Mouse (Mus musculus) gastrocnemius, adult 18-20 months (tissue): ENCODE data around the gene Susd5. TPM values are rescaled to one million over a fixed set of nuclear protein-coding genes. Genes with fewer than 3 reads are reported as not detected.

Experiments used
- DNase-seq: peaks from one replicate; pipeline ENCODE4 v3.0.0; 2021; ENCODE audit warnings: low spot score
- long read RNA-seq, 2 experiments: library from polyadenylated mRNA; stranded (forward); transcript quantifications; one replicate each; pipeline ENCODE4 v2.0.0; 2021
- total RNA-seq, 2 experiments: library from RNA; stranded (reverse); gene quantifications; 2 replicates each; pipeline ENCODE4 v1.2.3; 2021

Gene Susd5
- under 1 TPM; 0.57 to 0.81 TPM for total RNA-seq
- long read RNA-seq, experiment 1, full-length matches to known transcripts: 1 of 2 reads
- long read RNA-seq, experiment 1, partial matches to known transcripts: 0 of 2 reads
- long read RNA-seq, experiment 1, other reads (novel, unspliced or antisense): 1 of 2 reads
- long read RNA-seq, experiment 2, full-length matches to known transcripts: 1 of 1 reads
- long read RNA-seq, experiment 2, partial matches to known transcripts: 0 of 1 reads
- long read RNA-seq, experiment 2, other reads (novel, unspliced or antisense): 0 of 1 reads

DNA sequence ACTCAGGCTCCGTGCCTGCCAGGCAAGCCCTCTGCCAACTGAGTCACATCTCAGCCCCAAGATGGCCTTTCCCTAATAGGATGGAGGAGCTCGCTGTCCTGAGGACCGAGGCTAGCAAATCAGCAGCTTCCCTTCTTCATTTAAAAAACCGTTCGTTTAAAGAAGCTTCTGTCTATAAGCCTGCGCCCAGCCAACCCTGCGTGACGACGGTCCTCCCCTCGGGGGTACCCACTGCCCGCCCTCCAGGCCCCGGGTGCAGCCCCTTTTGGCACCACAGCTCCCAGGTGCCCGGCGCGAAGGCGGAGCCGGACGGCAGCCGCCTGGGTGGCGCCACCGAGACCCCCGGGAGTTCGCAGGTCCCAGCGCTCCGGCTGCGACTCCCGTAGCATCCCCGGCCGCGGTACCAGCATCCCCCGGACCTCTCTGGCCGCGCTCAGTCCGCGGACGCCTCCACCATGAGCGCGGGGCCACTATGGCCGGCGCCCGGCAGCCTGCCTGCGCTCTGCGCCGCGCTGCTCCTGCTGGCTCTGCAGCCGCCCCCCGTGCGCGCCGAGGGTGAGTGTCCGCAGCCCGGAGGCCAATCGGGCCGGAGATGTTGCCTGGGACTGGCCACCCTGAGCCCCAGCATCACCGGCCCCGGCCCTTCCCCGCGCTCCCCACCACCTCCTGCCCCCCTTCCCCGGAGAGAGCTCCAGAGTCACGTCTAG is at the start of gene Susd5:
Gene Susd5 (plus strand): TSS at position 51 of the 707 bp plus-strand sequence.
- no peak for DNase-seq

- DNase-seq: no peak
Observed at GRCm38 (mm10) chr9:114007850-114008350, 49.0 kb upstream of the Susd5 start.

- DNase-seq: no peak
Observed at GRCm38 (mm10) chr9:114009526-114009925, 47.4 kb upstream of the Susd5 start.

DNA sequence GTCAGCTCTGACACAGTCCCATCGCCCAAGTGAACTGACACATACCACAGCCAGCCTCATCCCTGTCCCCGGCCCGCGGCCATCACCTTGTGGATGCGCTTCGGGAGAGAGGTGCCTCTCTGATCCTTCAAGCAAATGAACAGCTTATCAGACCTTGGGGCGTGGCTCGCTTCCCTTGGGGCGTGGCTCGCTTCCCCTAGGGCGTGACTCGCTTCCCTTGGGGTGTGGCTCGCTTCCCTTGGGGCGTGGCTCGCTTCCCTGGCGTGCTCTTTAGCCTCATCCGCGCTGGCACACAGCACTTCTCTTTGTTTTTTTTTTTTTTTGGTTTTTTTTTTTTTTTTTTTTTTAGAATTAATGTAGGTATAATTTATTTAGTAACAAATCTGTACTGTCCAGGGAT is 45.7 kb upstream of the Susd5 start:
- DNase-seq: no peak

DNA sequence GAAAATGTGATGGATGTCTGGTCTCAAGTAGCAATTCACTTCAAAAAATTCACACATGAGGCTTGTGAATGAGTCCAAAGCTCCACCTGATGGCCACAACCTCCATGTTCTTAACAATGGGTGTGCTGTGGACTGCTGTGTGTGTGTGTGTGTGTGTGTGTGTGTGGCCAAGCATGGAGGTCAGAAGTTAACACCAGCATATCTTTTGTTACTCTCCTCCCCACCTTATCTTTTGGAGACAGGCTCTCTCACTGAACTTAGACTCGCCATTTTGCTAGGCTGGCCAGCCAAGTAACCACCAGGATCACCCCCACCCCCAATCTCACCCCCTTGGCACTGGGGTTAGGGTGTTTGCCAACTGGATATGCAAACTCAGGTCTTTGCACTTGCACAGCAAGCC is 42.9 kb upstream of the Susd5 start:
- DNase-seq: no peak

DNA sequence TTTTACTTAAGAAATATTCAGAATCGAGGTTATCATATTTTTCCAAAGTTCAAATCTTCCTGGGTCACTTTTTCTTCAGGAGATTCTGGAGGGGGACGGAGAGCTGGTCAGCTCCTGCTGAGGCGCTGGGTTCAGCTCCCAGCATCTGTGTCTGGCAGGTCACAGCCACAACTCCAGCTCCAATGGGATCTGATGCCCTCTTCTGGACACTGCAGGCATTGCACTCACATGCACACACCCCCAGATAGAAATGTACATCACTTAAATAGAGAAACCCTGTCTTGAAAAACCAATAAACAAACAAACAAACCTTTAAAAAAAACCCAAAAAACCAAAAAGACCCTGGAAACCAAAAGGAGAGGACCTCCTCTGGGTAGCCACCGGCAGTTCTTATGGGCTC is 41.2 kb upstream of the Susd5 start:
- no peak for DNase-seq

DNA sequence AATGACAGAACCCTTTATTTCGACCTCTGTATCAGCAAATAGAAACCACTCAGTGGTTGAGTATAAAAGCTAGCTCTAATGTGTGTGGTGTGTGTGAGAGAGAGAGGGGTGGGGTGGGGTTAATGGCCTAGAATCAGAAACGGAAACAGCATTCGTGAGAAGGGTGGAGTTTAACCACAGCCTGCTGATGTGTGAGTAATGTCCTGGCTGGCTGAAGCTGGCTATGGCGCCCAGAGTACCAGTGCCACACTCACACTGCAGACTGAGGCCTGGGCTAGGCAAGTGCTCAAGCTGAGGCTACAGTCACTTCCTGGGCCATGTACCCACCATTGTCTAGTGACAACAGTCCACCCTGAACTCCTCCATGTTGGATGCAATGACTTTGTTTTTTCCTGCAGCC is 40.5 kb upstream of the Susd5 start:
- DNase-seq: no peak

- no peak for DNase-seq
Observed at GRCm38 (mm10) chr9:114019012-114019762, 37.8 kb upstream of the Susd5 start.

- DNase-seq: no peak
Observed at GRCm38 (mm10) chr9:114022141-114022540, 34.8 kb upstream of the Susd5 start.

- no peak for DNase-seq
Observed at GRCm38 (mm10) chr9:114025182-114025581, 31.8 kb upstream of the Susd5 start.

GRCm38 (mm10) chr9:114025846-114026245 is 31.1 kb upstream of the Susd5 start:
- DNase-seq: no peak

DNA sequence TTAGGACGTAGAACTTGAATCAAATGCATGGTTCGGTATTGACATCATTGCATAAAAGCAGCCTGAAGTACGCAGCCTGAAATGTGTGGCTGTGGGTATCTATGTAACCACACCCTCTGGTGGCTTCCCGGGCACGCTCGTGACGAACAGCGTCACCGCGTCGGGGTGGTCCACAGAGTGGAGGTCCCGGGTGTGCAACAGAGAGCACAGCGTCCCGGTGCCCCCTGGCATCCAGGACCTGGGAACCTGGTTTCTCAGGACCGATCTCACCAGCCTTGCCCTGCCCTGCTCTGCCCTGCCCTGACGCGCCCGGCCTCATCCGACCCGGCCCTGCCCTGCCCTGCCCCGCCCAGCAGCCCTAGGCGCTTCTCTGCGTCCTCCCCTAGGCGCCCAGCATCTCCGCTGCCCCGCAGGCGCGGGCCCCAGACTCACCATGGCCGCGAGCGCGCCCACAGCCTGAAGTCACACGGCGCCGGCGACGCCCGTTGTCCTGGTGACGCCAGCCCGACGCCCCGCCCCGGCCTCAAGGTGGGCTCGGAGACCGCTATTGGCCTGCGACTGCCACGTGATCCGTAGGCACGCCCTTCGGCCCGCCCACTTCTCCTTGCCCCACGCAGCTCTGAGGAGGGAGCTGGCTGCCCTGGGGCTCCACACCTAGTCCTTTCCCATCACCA is 30.5 kb upstream of the Susd5 start:
- DNase-seq: peak; percentile 12

GRCm38 (mm10) chr9:114040945-114041344 is 16.0 kb upstream of the Susd5 start:
- no peak for DNase-seq

- no peak for DNase-seq
Observed at GRCm38 (mm10) chr9:114042490-114042889, 14.4 kb upstream of the Susd5 start.

DNA sequence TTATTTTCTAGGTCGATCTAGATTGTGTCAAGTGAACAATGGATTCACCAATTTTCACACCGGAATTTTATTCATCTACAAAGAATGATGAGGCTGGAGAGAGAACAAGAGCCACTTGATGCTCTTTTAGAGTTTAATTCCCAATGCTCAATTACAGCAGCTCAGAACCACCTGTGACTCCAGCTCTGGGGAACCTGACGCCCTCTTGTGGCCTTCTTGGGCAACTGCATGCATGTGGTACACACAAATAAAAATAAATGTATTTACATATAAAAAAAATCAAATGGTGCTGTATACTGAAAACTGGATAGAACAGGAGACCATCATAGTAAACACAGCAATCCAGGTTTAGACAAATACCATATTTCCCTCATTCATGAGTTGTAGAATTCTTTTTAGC is 12.5 kb upstream of the Susd5 start:
- DNase-seq: no peak

DNA sequence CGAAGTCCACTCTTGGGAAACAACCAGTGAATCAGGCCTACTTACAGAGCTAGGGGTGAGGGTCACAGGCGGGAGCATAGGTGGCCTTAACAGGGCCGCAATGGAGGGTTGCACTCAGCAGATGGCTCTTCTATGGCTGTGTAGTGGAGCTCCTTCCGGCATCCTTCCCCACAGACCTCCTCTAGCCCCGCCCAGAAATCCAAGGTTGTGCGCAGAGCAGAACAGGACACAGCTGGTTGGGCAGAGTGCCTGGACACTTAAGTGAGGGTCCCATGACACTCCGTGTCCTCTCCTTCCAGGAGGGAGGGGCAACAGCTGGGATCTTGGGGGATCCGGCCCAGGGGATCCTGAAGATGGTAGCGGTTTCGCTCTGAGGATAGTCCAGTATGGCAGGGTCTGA is 10.9 kb upstream of the Susd5 start, which contains the start of gene Fbxl2:
Gene Fbxl2 (minus strand): TSS at position 164 of the 400 bp plus-strand sequence.
- DNase-seq: peak; percentile 9

DNA sequence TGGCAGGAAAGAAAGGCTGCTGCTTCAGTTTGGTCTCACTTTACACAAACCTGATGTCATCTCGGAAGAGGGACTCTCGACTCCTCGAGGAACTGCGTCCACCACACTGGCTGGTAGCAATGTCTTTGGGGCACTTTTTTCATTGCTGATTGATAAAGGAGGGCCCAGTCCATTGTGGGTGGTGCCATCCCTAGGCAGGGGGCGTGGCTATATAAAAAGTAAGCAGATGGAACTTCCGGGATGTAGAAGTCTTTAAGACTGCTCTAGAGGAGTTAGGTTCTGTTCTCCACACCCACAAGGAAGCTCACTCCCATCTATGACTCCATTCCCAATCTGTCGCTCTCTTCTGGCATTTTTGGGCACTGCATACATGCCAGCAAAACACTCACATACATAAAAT is 10.3 kb upstream of the Susd5 start:
- no peak for DNase-seq

DNA sequence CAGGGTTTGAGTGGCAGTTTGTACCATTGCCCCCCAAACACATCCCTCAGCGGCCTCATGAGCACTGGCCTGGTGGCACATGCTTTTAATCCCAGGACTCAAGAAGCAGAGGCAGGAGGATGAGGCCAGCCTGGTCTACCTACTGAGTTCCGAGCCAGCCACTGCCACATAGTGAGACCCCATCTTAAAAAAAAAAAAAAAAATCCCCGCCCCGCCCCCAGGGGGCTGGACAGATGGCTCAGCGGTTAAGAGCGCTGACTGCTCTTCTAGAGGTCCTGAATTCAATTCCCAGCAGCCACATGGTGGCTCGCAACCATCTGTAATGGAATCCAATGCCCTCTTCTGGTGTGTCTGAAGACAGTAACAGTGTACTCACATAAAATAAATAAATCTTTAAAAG is 6.8 kb upstream of the Susd5 start:
- no peak for DNase-seq

GRCm38 (mm10) chr9:114050778-114051177 is 6.2 kb upstream of the Susd5 start:
- no peak for DNase-seq

GRCm38 (mm10) chr9:114052031-114052430 is 4.9 kb upstream of the Susd5 start:
- DNase-seq: no peak

- DNase-seq: no peak
Observed at GRCm38 (mm10) chr9:114052866-114053265, 4.1 kb upstream of the Susd5 start.
